Mouse (Mus musculus) frontal cortex, postnatal 25 days (tissue): ENCODE results near the gene Gckr.
"Not testable (repeated sequence)": the region's sequence is repeated elsewhere in the genome, so short reads cannot be mapped to it uniquely, and the experiment has no call there.

Experiments used
- DNase-seq, 2 experiments: peaks; one replicate each; pipeline ENCODE4 v3.0.0; 2022; ENCODE audit warnings: low spot score in 2 of 2

Gckr gene

GRCm38 (mm10) chr5:31295606-31296141 lies 1.6 kb upstream of the Gckr start, which contains the start of gene Fndc4:
Gene Fndc4 (minus strand): TSS chr5:31296080.
- peak in 1 of 2 experiments; percentile 40 for DNase-seq

DNA sequence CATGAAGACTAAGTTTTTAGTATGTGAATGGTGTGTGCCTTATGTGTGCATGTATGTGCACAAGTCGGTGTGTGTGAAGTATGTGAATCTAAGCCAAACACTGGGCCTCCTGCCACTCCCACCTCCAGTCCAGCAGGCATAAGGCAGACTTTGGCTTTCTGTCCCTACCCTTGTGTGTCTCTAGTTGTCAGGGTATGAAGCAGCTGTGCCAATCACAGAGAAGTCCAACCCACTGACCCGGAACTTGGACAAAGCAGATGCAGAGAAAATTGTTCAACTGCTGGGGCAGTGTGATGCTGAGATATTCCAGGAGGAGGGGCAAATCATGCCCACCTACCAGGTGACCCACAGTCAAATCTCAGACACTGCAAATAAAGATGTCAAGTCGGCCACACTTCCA lies 738 bp downstream of the Gckr start:
- DNase-seq: no peak

DNA sequence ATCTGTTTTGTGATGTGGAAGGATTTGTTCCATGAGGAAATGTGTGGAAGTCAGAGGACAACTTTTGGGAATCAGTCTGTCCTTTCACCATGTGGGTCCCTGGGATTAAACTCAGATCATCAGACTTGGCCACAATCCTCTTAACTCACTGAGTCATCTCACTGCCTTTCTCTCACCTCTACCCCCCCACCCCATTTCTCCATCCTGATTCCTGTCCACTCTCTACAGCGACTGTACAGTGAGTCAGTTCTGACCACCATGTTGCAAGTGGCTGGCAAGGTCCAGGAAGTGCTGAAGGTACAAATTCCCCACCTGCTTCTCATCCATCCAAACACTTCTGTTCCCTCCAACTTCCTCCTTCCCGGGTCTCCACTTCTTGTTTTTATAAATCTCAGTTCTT lies 1.2 kb downstream of the Gckr start:
- DNase-seq: no peak

DNA sequence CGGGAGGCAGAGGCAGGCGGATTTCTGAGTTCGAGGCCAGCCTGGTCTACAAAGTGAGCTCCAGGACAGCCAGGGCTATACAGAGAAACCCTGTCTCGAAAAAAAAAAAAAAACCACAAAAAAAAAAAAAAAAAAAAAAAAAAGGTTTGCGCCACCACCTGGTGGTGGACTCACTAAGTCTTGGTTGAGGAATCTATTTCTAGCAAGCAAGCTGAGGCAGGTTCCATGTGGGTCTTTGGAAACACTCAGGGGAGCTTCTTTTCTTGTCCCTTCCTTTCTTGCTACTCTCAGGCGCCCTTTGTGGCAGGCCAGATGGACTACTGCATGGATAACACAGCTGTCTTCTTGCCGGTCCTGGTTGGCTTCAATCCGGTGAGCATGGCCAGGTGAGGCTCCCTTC lies 4.6 kb downstream of the Gckr start:
- no peak for DNase-seq

- DNase-seq: no peak
Measured at GRCm38 (mm10) chr5:31303093-31303492, 5.8 kb downstream of the Gckr start.

DNA sequence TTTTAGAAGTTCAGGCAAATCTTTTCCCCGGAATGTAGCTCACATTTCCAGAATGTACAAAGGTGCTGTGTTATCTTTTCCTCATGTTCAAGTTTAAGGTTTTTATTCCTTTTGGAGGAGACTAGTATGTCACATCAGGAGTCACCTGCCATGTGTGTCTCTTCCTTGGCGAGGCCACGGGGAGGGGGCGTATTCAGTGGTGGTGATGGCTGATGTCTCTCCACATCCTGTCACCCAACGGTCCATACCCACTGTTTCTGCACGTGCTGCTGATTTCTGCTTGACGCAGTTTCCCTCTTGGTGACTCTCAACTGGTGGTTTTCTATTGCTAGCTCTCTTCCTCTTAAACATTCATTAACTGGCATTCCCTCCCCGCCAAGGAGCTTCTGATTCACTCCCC lies 15.6 kb downstream of the Gckr start:
- no peak for DNase-seq

GRCm38 (mm10) chr5:31322776-31323175 lies 25.5 kb downstream of the Gckr start:
- DNase-seq: no peak

GRCm38 (mm10) chr5:31324085-31324484 lies 26.8 kb downstream of the Gckr start:
- no peak for DNase-seq

- DNase-seq: no peak
Measured at GRCm38 (mm10) chr5:31326850-31327249, 29.6 kb downstream of the Gckr start.

DNA sequence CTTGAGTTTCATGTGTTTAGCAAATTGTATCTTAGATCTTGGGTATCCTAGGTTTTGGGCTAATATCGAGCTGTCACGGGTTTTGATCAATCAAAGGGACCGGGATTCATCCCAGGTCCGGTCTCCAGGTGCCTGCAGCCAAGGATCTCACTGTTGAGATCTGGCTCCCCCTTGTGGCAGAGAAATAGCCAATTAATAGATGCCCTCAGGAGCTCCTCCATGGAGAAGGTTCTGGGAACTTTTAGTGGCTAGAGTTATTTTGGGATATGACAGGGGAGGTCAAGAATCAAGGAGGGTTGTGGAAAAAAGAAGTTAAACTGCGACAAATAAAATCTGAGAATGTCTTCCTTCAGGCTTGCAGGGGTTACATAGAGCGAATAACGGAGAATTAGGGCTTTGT lies 31.0 kb downstream of the Gckr start:
- peak; percentile 7 to 35 for DNase-seq

GRCm38 (mm10) chr5:31357586-31357985 lies 60.3 kb downstream of the Gckr start:
- DNase-seq: not testable (repeated sequence)

- DNase-seq: no peak
Measured at GRCm38 (mm10) chr5:31360955-31361354, 63.7 kb downstream of the Gckr start.
